In genomic region chr2:51273300-51273699, GRCm38 (mm10) we compare ENCODE assay signal across 26 mouse cellular contexts.
DNase-seq lines count a peak whose midpoint lies in the region; ATAC-seq and TF ChIP-seq lines count a peak whose summit lies in the region.
"Had no signal": no experiment of that assay in that cellular context is flagged by ENCODE, and none has a peak within 500 bp of the region (broad histone marks: within the 10 kb centered on the region; RNA-seq: fewer than 3 reads in every experiment).

No protein-coding gene starts in this region.

- WGBS in limb, embryonic 14.5 days: 30% methylated on average over 5 of the region's 5 CpGs
- 83% methylated on average over 5 of the region's 5 CpGs for WGBS in limb, embryonic 10.5 days

- no peak overlapping the region for H3K4me2 ChIP-seq in limb, embryonic 14.5 days (replicated peaks; ENCODE audit: low read depth, low read length, severe bottlenecking)
- H3K4me2 ChIP-seq: forebrain, embryonic 13.5 days; heart, embryonic 12.5 days; heart, embryonic 15.5 days; hindbrain, embryonic 15.5 days had no signal

- H3K9me3 ChIP-seq in limb, embryonic 14.5 days (ENCODE audit: control insufficient read depth, low read length): no peaks in the 10 kb centered on the region
- H3K9me3 ChIP-seq in limb, embryonic 10.5 days (replicated peaks): no peaks in the 10 kb centered on the region
- H3K9me3 ChIP-seq: forebrain, embryonic 10.5 days; forebrain, embryonic 13.5 days; heart, embryonic 12.5 days; heart, embryonic 15.5 days; hindbrain, embryonic 15.5 days had no signal

- DNase-seq in limb, embryonic 14.5 days (ENCODE audit: low spot score): peak; percentile 27
- no peak for DNase-seq in limb, embryonic 10.5 days (ENCODE audit: low spot score)
- DNase-seq in Muller cell, postnatal 12 days (ENCODE audit: inconsistent ontology term): peak; percentile 19
- no peak for DNase-seq in thymus, postnatal 0 days (ENCODE audit: low spot score)
- no peak for DNase-seq in heart, postnatal 10 days
- DNase-seq: adrenal gland, adult 2 months; adrenal gland, postnatal 14 days; cerebellum, adult 11 months; cerebellum, adult 2 months; cerebellum, adult 9-11 months; cerebellum, postnatal 36 days; embryo, embryonic 11 days; gastrocnemius, adult 2 months; gastrocnemius, postnatal 14 days; heart, adult 18-20 months; heart, postnatal 14 days; heart, postnatal 4 days had no signal

- intact Hi-C loops in heart, postnatal 10 days (cut with DNase I): no loop called here

- no peak for TF ChIP-seq POLR2A in limb, embryonic 14.5 days (IDR thresholded peaks at IDR 0.05; ENCODE audit: borderline replicate concordance, extremely low read depth, insufficient read depth, insufficient read length)

- H3K4me3 ChIP-seq in limb, embryonic 14.5 days (replicated peaks; ENCODE audit: low read length): no peak overlapping the region
- H3K4me3 ChIP-seq in limb, embryonic 10.5 days: no peak overlapping the region
- H3K4me3 ChIP-seq: forebrain, embryonic 10.5 days; forebrain, embryonic 13.5 days; gastrocnemius, adult 2 months; heart, embryonic 12.5 days; heart, embryonic 15.5 days; hindbrain, embryonic 15.5 days had no signal

- H3K9ac ChIP-seq in limb, embryonic 14.5 days (ENCODE audit: low read depth, low read length, severe bottlenecking): no peak overlapping the region
- H3K9ac ChIP-seq: forebrain, embryonic 13.5 days; heart, embryonic 12.5 days; heart, embryonic 15.5 days; hindbrain, embryonic 15.5 days had no signal

- no peaks in the 10 kb centered on the region for H3K4me1 ChIP-seq in limb, embryonic 14.5 days (ENCODE audit: control insufficient read depth, insufficient read depth, low read length)
- peaks cover 10% of the 10 kb centered on the region for H3K4me1 ChIP-seq in limb, embryonic 10.5 days
- H3K4me1 ChIP-seq: forebrain, embryonic 10.5 days; forebrain, embryonic 13.5 days; heart, embryonic 15.5 days; hindbrain, embryonic 15.5 days had no signal

- no peaks in the 10 kb centered on the region for H3K36me3 ChIP-seq in limb, embryonic 14.5 days (ENCODE audit: control insufficient read depth, insufficient read depth, low read length)
- H3K36me3 ChIP-seq in limb, embryonic 10.5 days: no peaks in the 10 kb centered on the region
- H3K36me3 ChIP-seq: forebrain, embryonic 10.5 days; G1E; heart, embryonic 12.5 days; heart, embryonic 15.5 days; hindbrain, embryonic 15.5 days had no signal

- ATAC-seq in limb, embryonic 14.5 days (ENCODE audit: low FRiP score, low read depth): no peak
- ATAC-seq in granulocyte monocyte progenitor cell, adult 5-6 weeks (replicated peaks; ENCODE audit: poor library complexity, severe bottlenecking): peak; percentile 34; the same call in 1 of the 2 replicates
- ATAC-seq: forebrain, embryonic 13.5 days; forebrain, embryonic 16.5 days; intestine, postnatal 0 days had no signal

- no peak overlapping the region for H3K27ac ChIP-seq in limb, embryonic 14.5 days (replicated peaks; ENCODE audit: low read depth, low read length)
- no peak overlapping the region for H3K27ac ChIP-seq in limb, embryonic 10.5 days
- H3K27ac ChIP-seq: forebrain, embryonic 10.5 days; forebrain, embryonic 13.5 days; gastrocnemius, adult 2 months; heart, embryonic 15.5 days; hindbrain, embryonic 15.5 days had no signal

- H3K27me3 ChIP-seq in limb, embryonic 14.5 days (ENCODE audit: control insufficient read depth, insufficient read depth, low read length): no peaks in the 10 kb centered on the region
- H3K27me3 ChIP-seq in limb, embryonic 10.5 days (ENCODE audit: low read depth, poor library complexity, severe bottlenecking): no peaks in the 10 kb centered on the region
- H3K27me3 ChIP-seq: forebrain, embryonic 13.5 days; heart, embryonic 12.5 days; heart, embryonic 15.5 days; hindbrain, embryonic 15.5 days had no signal

Comparison
In these comparisons a context has a peak if more than half of its experiments do, and no peak if none do; other contexts are left out.
1. DNase-seq: peak in limb, embryonic 14.5 days (single experiment) and Muller cell, postnatal 12 days (single experiment); none in limb, embryonic 10.5 days (single experiment), thymus, postnatal 0 days (single experiment) and heart, postnatal 10 days (0 of 2).